Mouse (Mus musculus): ENCODE measurements around the gene Hist1h4c. TPM values are rescaled to one million over a fixed set of nuclear protein-coding genes. Genes with fewer than 3 reads are reported as not detected.

Gene Hist1h4c
- polyA plus RNA-seq (2015; fragmentation: Nextera tagmentation; extraction: Ambion mirVana): 2.4 and 3.7 TPM in 2 replicates

GRCm38 (mm10) chr13:23698300-23698693, at the start of gene Hist1h4c:
Gene Hist1h4c, minus strand, starts transcription at chr13:23698454.

GRCm38 (mm10) chr13:23746201-23747080, 48.2 kb upstream of the Hist1h4c start, which contains the start of gene Hist1h2bb:
Gene Hist1h2bb, plus strand, starts transcription at chr13:23746734.

GRCm38 (mm10) chr13:23745381-23746161, 47.3 kb upstream of the Hist1h4c start, which contains the start of gene Hist1h3c:
Gene Hist1h3c, minus strand, starts transcription at chr13:23745602.

GRCm38 (mm10) chr13:23738677-23739068, 40.4 kb upstream of the Hist1h4c start, which contains the start of gene Hist1h1c:
Gene Hist1h1c, plus strand, starts transcription at chr13:23738808.

GRCm38 (mm10) chr13:23710374-23711089, 12.3 kb upstream of the Hist1h4c start, which contains the start of gene Hfe:
Gene Hfe, minus strand, starts transcription at chr13:23710854.

GRCm38 (mm10) chr13:23695514-23695913, 2.7 kb downstream of the Hist1h4c start, which contains the start of gene Hist1h1t:
Gene Hist1h1t, plus strand, starts transcription at chr13:23695814.

GRCm38 (mm10) chr13:23683755-23684281, 14.4 kb downstream of the Hist1h4c start, which contains the start of the genes Hist1h2ac and Hist1h2bc:
Gene Hist1h2ac, minus strand, starts transcription at chr13:23683948.
Gene Hist1h2bc, plus strand, starts transcription at chr13:23684199.

Small RNA genes within 50 kb of the gene (microRNA-seq; reads per million reads assigned to microRNA genes)
- gene Gm44314 (not detected), gene Gm44350 (not detected)

Other genes with a start within 250 kb of the Hist1h4c start
- 0.11 and 0.19 TPM in 2 replicates for gene Btn1a1, start 232.6 kb downstream of the Hist1h4c start, polyA plus RNA-seq (2015; fragmentation: Nextera tagmentation; extraction: Ambion mirVana)
- 0.09 TPM in 1 of 2 replicates, not detected in the other for gene Btn2a2, start 209.6 kb downstream of the Hist1h4c start, polyA plus RNA-seq (2015; fragmentation: Nextera tagmentation; extraction: Ambion mirVana)
- gene Hist1h4h, start 167.4 kb downstream of the Hist1h4c start, polyA plus RNA-seq (2015; fragmentation: Nextera tagmentation; extraction: Ambion mirVana): 0.92 and 4.6 TPM in 2 replicates
- gene Hist1h2af, start 164.5 kb downstream of the Hist1h4c start, polyA plus RNA-seq (2015; fragmentation: Nextera tagmentation; extraction: Ambion mirVana): 1.7 TPM in 1 of 2 replicates, not detected in the other
- 1.3 TPM in 1 of 2 replicates, not detected in the other for gene Hist1h3g, start 163.0 kb downstream of the Hist1h4c start, polyA plus RNA-seq (2015; fragmentation: Nextera tagmentation; extraction: Ambion mirVana)
- gene Hist1h2bh, start 155.1 kb downstream of the Hist1h4c start, polyA plus RNA-seq (2015; fragmentation: Nextera tagmentation; extraction: Ambion mirVana): 0.09 and 0.36 TPM in 2 replicates
- 0.21 TPM in 1 of 2 replicates, not detected in the other for gene Hist1h3f, start 154.4 kb downstream of the Hist1h4c start, polyA plus RNA-seq (2015; fragmentation: Nextera tagmentation; extraction: Ambion mirVana)
- not detected in 2 replicates for gene Hist1h4f, start 146.8 kb downstream of the Hist1h4c start, polyA plus RNA-seq (2015; fragmentation: Nextera tagmentation; extraction: Ambion mirVana)
- gene Hist1h1d, start 145.2 kb downstream of the Hist1h4c start, polyA plus RNA-seq (2015; fragmentation: Nextera tagmentation; extraction: Ambion mirVana): 0.09 and 0.13 TPM in 2 replicates
- gene Hist1h3e, start 136.1 kb downstream of the Hist1h4c start, polyA plus RNA-seq (2015; fragmentation: Nextera tagmentation; extraction: Ambion mirVana): 1.5 and 2.0 TPM in 2 replicates
- gene Hist1h2ae, start 127.2 kb downstream of the Hist1h4c start, polyA plus RNA-seq (2015; fragmentation: Nextera tagmentation; extraction: Ambion mirVana): 7.7 and 9.3 TPM in 2 replicates
- gene Hist1h2bg, start 127.1 kb downstream of the Hist1h4c start, polyA plus RNA-seq (2015; fragmentation: Nextera tagmentation; extraction: Ambion mirVana): 1.5 and 3.0 TPM in 2 replicates
- gene Hist1h2bf, start 124.3 kb downstream of the Hist1h4c start, polyA plus RNA-seq (2015; fragmentation: Nextera tagmentation; extraction: Ambion mirVana): 0.65 TPM in 1 of 2 replicates, not detected in the other
- gene Hist1h2ad, start 124.1 kb downstream of the Hist1h4c start, polyA plus RNA-seq (2015; fragmentation: Nextera tagmentation; extraction: Ambion mirVana): not detected in 2 replicates
- 0.58 and 0.66 TPM in 2 replicates for gene Hist1h3d, start 122.7 kb downstream of the Hist1h4c start, polyA plus RNA-seq (2015; fragmentation: Nextera tagmentation; extraction: Ambion mirVana)
- gene Hist1h4d, start 116.9 kb downstream of the Hist1h4c start, polyA plus RNA-seq (2015; fragmentation: Nextera tagmentation; extraction: Ambion mirVana): 25.2 and 28.2 TPM in 2 replicates
- gene Hist1h2be, start 77.3 kb downstream of the Hist1h4c start, polyA plus RNA-seq (2015; fragmentation: Nextera tagmentation; extraction: Ambion mirVana): 0.80 and 0.89 TPM in 2 replicates
- gene Hist1h1e, start 75.9 kb downstream of the Hist1h4c start, polyA plus RNA-seq (2015; fragmentation: Nextera tagmentation; extraction: Ambion mirVana): 7.7 and 9.3 TPM in 2 replicates
- gene Hist1h2ac, start 14.5 kb downstream of the Hist1h4c start, polyA plus RNA-seq (2015; fragmentation: Nextera tagmentation; extraction: Ambion mirVana): 0.19 and 0.41 TPM in 2 replicates
- gene Hist1h2bc, start 14.3 kb downstream of the Hist1h4c start, polyA plus RNA-seq (2015; fragmentation: Nextera tagmentation; extraction: Ambion mirVana): 37.8 and 45.4 TPM in 2 replicates
- gene Hist1h1t, start 2.6 kb downstream of the Hist1h4c start, polyA plus RNA-seq (2015; fragmentation: Nextera tagmentation; extraction: Ambion mirVana): not detected in 2 replicates
- gene Hfe, start 12.4 kb upstream of the Hist1h4c start, polyA plus RNA-seq (2015; fragmentation: Nextera tagmentation; extraction: Ambion mirVana): 6.6 and 7.2 TPM in 2 replicates
- 16.4 and 22.5 TPM in 2 replicates for gene Hist1h1c, start 40.4 kb upstream of the Hist1h4c start, polyA plus RNA-seq (2015; fragmentation: Nextera tagmentation; extraction: Ambion mirVana)
- gene Hist1h3c, start 47.1 kb upstream of the Hist1h4c start, polyA plus RNA-seq (2015; fragmentation: Nextera tagmentation; extraction: Ambion mirVana): not detected in 2 replicates
- 0.62 TPM in 1 of 2 replicates, not detected in the other for gene Hist1h2bb, start 48.3 kb upstream of the Hist1h4c start, polyA plus RNA-seq (2015; fragmentation: Nextera tagmentation; extraction: Ambion mirVana)
- 2.7 and 4.7 TPM in 2 replicates for gene Hist1h2ab, start 52.7 kb upstream of the Hist1h4c start, polyA plus RNA-seq (2015; fragmentation: Nextera tagmentation; extraction: Ambion mirVana)
- gene Hist1h3b, start 53.8 kb upstream of the Hist1h4c start, polyA plus RNA-seq (2015; fragmentation: Nextera tagmentation; extraction: Ambion mirVana): 0.58 TPM in 1 of 2 replicates, not detected in the other
- 1.2 TPM in 1 of 2 replicates, not detected in the other for gene Hist1h4b, start 58.6 kb upstream of the Hist1h4c start, polyA plus RNA-seq (2015; fragmentation: Nextera tagmentation; extraction: Ambion mirVana)
- gene Hist1h4a, start 62.8 kb upstream of the Hist1h4c start, polyA plus RNA-seq (2015; fragmentation: Nextera tagmentation; extraction: Ambion mirVana): 0.54 TPM in 1 of 2 replicates, not detected in the other
- 0.66 and 0.94 TPM in 2 replicates for gene Hist1h3a, start 63.9 kb upstream of the Hist1h4c start, polyA plus RNA-seq (2015; fragmentation: Nextera tagmentation; extraction: Ambion mirVana)
- gene Hist1h1a, start 65.2 kb upstream of the Hist1h4c start, polyA plus RNA-seq (2015; fragmentation: Nextera tagmentation; extraction: Ambion mirVana): 0.50 and 0.66 TPM in 2 replicates
- gene Trim38, start 71.5 kb upstream of the Hist1h4c start, polyA plus RNA-seq (2015; fragmentation: Nextera tagmentation; extraction: Ambion mirVana): not detected in 2 replicates
- not detected in 2 replicates for gene Slc17a2, start 108.5 kb upstream of the Hist1h4c start, polyA plus RNA-seq (2015; fragmentation: Nextera tagmentation; extraction: Ambion mirVana)
- not detected in 2 replicates for gene Slc17a3, start 141.0 kb upstream of the Hist1h4c start, polyA plus RNA-seq (2015; fragmentation: Nextera tagmentation; extraction: Ambion mirVana)
- gene Slc17a1, start 169.3 kb upstream of the Hist1h4c start, polyA plus RNA-seq (2015; fragmentation: Nextera tagmentation; extraction: Ambion mirVana): not detected in 2 replicates
- gene Slc17a4, start 216.6 kb upstream of the Hist1h4c start, polyA plus RNA-seq (2015; fragmentation: Nextera tagmentation; extraction: Ambion mirVana): not detected in 2 replicates
- gene Hist1h2ba, start 235.7 kb upstream of the Hist1h4c start, polyA plus RNA-seq (2015; fragmentation: Nextera tagmentation; extraction: Ambion mirVana): not detected in 2 replicates
- gene Hist1h2aa, start 236.0 kb upstream of the Hist1h4c start, polyA plus RNA-seq (2015; fragmentation: Nextera tagmentation; extraction: Ambion mirVana): not detected in 2 replicates

All from neural tube, postnatal 0 days (tissue).